Mouse (Mus musculus): ENCODE measurements around the gene Glis2.

DNA sequence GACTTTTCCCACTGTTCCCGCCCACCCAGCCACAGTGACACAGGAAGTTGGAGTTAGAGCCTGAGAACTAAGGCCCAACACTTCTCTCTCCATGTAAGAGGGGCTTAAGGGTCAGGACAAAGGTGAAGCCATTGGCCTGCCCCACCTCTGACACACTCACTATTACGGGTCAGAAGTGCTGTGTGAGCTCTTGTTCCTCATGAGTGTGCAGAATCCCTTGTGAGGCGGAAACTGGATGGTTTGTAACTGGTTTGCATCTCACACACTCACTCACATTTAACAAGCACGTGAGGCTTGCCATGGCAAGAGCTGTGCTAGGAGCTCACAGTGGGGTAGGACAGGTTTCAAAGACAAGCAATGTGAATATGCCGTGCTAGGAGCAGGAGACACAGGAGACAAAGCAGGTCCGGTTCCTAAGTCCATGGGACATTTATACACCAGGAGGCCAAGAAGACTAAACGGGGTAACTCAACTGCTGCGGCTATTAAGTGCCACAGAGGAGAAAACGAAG, 62.1 kb downstream of the Glis2 start:
- TF ChIP-seq CTCF (conservative IDR thresholded peaks at IDR 0.05; ENCODE audit: low read length) (no peak), NANOG (IDR thresholded peaks at IDR 0.05; ENCODE audit: borderline replicate concordance, low read length) (no peak), POU5F1 (IDR thresholded peaks at IDR 0.05; ENCODE audit: borderline replicate concordance, low read length) (no peak)
